Mouse (Mus musculus): ENCODE data around the gene Fbxo17. TPM values are rescaled to one million over a fixed set of nuclear protein-coding genes. Genes with fewer than 3 reads are reported as not detected.
A peak's percentile ranks its signal among the peaks of the same experiment; 100 is the strongest.

Gene Fbxo17
- polyA plus RNA-seq, 1 experiment = 3.0 TPM

DNA sequence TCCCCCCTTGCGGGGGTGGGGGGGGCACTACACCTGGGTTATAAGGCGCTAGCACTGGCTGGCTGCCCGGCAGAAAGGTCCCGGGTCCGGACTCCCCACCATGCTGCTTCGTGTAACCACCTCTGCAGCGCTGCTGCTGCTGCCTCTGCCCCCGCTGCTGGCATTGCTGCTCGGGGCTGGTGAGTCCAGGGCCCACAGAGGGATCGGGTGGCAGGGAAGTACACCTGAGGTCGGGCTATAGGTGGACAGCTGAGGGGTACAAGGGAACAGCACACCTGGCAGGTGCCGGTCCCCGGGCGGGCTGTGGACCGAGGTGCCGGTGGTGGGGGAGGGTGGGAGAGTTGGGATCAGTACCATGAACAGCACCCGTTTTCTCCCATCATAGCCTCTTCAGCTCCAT, 39.5 kb downstream of the Fbxo17 start, which contains the start of gene Ccer2:
TSS of gene Ccer2 (plus strand) at position 96 of the 400 bp plus-strand sequence.
- TF ChIP-seq POLR2A (IDR thresholded peaks at IDR 0.05; ENCODE audit: extremely low read depth, insufficient read depth, low read length) (no peak), CTCF (IDR thresholded peaks at IDR 0.05; ENCODE audit: extremely low read depth, insufficient read depth, low read length) (no peak)
- Histone ChIP-seq H3K4me1 (ENCODE audit: control insufficient read depth, insufficient read depth, low read length) (no peaks in the 10 kb centered on the region), H3K4me3 (ENCODE audit: insufficient read depth, low read length) (no peak within 1 kb of the TSS), H3K27ac (ENCODE audit: insufficient read depth, low read length) (no peak within 1 kb of the TSS)

DNA sequence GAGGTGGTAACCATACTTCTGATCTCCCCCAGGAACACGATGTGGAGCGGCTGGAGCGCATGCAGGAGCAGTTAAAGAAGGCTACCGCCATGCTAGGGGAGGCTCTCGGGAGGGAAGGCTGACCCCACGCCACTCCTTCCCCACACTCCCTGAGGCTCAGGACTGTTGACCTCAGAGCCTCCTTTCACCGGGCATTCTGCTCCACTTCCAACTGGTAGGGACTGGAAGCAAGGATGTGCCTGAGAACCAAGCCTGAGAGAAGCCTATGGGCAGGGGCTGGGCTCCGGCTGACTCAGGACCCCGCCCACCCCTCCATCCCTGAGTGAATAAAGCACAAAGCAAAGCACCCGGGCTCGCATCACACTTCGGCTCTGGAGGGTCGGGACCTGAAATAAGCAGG, 42.0 kb downstream of the Fbxo17 start:
- Histone ChIP-seq H3K4me3 (ENCODE audit: insufficient read depth, low read length) (no peak overlapping the region), H3K27ac (ENCODE audit: insufficient read depth, low read length) (no peak overlapping the region), H3K4me1 (ENCODE audit: control insufficient read depth, insufficient read depth, low read length) (no peaks in the 10 kb centered on the region)
- TF ChIP-seq CTCF (IDR thresholded peaks at IDR 0.05; ENCODE audit: extremely low read depth, insufficient read depth, low read length) = no peak
- TF ChIP-seq POLR2A (IDR thresholded peaks at IDR 0.05; ENCODE audit: extremely low read depth, insufficient read depth, low read length) = no peak

DNA sequence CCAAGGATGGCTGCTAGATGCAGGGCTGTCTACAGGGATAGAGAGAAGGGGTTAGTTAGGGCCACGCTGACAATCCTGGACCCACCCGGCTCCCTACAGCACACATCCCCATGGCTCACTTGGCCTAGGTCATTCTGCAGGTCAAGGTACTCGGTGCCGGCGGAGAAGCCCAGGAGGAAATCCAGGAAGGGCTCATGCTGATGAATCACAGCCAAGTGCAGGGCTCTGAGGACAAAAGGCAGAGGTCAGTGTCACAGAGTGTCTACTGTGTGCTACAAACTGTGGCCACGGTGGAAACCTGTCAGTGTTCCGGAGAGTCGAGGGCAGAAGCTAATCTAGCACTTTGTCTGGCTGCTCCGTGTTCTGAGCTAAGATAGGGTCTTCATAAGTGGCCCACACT, 45.3 kb downstream of the Fbxo17 start:
- no peak overlapping the region for H3K27ac ChIP-seq (ENCODE audit: insufficient read depth, low read length)
- peaks cover 3% of the 10 kb centered on the region; the same call in 1 of the 2 replicates for H3K4me1 ChIP-seq (ENCODE audit: control insufficient read depth, insufficient read depth, low read length)
- H3K4me3 ChIP-seq (ENCODE audit: insufficient read depth, low read length) = no peak overlapping the region
- TF ChIP-seq POLR2A (IDR thresholded peaks at IDR 0.05; ENCODE audit: extremely low read depth, insufficient read depth, low read length) (no peak), CTCF (IDR thresholded peaks at IDR 0.05; ENCODE audit: extremely low read depth, insufficient read depth, low read length) (no peak)

DNA sequence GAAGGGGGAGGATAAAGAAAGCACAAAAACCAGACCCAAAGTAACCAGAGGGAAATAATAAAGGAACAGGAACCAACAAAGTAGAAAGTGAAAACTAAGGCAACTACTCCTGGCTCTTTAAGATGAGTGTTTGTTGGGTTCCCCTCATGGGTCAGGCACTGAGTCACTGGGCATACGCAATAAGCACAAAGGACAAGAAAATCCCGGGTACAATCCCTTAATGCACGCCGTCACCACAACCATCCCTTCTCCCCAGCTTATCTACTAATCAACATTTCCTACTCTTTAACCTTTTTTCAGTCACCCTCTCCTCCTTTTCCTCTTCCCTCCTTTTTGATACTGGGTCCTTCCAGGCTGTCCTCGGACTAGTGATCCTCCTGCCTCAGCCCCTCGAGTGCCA, 48.6 kb downstream of the Fbxo17 start:
- Histone ChIP-seq H3K4me1 (ENCODE audit: control insufficient read depth, insufficient read depth, low read length) (peaks cover 7% of the 10 kb centered on the region; the same call in 1 of the 2 replicates), H3K4me3 (ENCODE audit: insufficient read depth, low read length) (peak overlapping the region; percentile 83; the same call in 1 of the 2 replicates), H3K27ac (ENCODE audit: insufficient read depth, low read length) (no peak overlapping the region)
- no peak for TF ChIP-seq POLR2A (IDR thresholded peaks at IDR 0.05; ENCODE audit: extremely low read depth, insufficient read depth, low read length)
- no peak for TF ChIP-seq CTCF (IDR thresholded peaks at IDR 0.05; ENCODE audit: extremely low read depth, insufficient read depth, low read length)

GRCm38 (mm10) chr7:28766173-28766879, 49.7 kb downstream of the Fbxo17 start, which contains the start of gene Sirt2:
Gene Sirt2 (plus strand): TSS chr7:28766735.
- Histone ChIP-seq H3K4me3 (ENCODE audit: insufficient read depth, low read length) (peak within 1 kb of the TSS; percentile 83), H3K4me1 (ENCODE audit: control insufficient read depth, insufficient read depth, low read length) (peaks cover 7% of the 10 kb centered on the region; the same call in 1 of the 2 replicates), H3K27ac (ENCODE audit: insufficient read depth, low read length) (peak within 1 kb of the TSS; percentile 76)
- TF ChIP-seq POLR2A (IDR thresholded peaks at IDR 0.05; ENCODE audit: extremely low read depth, insufficient read depth, low read length) = peak; percentile 48; the same call in 1 of the 2 replicates
- no peak for TF ChIP-seq CTCF (IDR thresholded peaks at IDR 0.05; ENCODE audit: extremely low read depth, insufficient read depth, low read length)

DNA sequence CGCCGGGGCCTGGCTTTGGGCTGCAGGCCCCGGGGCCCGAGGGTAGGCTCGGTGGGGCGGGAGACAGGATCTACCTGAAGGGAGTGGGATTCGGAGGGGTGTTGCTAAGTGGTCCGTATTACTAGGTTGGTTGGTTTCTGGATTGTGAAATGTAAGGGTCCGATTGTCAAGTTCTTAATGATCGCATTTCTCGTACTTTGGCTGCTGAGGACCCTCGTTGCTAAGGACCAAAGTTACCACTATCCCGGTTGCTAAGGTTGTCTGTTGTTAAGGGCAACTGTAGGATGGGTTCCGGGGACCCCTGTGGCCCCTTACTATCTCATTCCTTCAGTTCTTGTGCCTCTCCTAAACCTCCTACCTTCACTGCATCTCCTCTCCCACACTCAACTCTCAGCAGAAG, 50.3 kb downstream of the Fbxo17 start:
- H3K4me1 ChIP-seq (ENCODE audit: control insufficient read depth, insufficient read depth, low read length) = peaks cover 7% of the 10 kb centered on the region; the same call in 1 of the 2 replicates
- peak overlapping the region; percentile 83 for H3K4me3 ChIP-seq (ENCODE audit: insufficient read depth, low read length)
- no peak overlapping the region for H3K27ac ChIP-seq (ENCODE audit: insufficient read depth, low read length)
- TF ChIP-seq POLR2A (IDR thresholded peaks at IDR 0.05; ENCODE audit: extremely low read depth, insufficient read depth, low read length) (no peak), CTCF (IDR thresholded peaks at IDR 0.05; ENCODE audit: extremely low read depth, insufficient read depth, low read length) (no peak)

- TF ChIP-seq POLR2A (IDR thresholded peaks at IDR 0.05; ENCODE audit: extremely low read depth, insufficient read depth, low read length) = no peak
- no peak for TF ChIP-seq CTCF (IDR thresholded peaks at IDR 0.05; ENCODE audit: extremely low read depth, insufficient read depth, low read length)
- Histone ChIP-seq H3K27ac (ENCODE audit: insufficient read depth, low read length) (no peak within 1 kb of the TSS), H3K4me3 (ENCODE audit: insufficient read depth, low read length) (peak within 1 kb of the TSS; percentile 83), H3K4me1 (ENCODE audit: control insufficient read depth, insufficient read depth, low read length) (peaks cover 7% of the 10 kb centered on the region; the same call in 1 of the 2 replicates)
These were observed 50.9 kb downstream of the Fbxo17 start, which contains the start of gene Nfkbib for GRCm38 (mm10) chr7:28767462-28767965. Gene Nfkbib (minus strand): TSS chr7:28767512.

DNA sequence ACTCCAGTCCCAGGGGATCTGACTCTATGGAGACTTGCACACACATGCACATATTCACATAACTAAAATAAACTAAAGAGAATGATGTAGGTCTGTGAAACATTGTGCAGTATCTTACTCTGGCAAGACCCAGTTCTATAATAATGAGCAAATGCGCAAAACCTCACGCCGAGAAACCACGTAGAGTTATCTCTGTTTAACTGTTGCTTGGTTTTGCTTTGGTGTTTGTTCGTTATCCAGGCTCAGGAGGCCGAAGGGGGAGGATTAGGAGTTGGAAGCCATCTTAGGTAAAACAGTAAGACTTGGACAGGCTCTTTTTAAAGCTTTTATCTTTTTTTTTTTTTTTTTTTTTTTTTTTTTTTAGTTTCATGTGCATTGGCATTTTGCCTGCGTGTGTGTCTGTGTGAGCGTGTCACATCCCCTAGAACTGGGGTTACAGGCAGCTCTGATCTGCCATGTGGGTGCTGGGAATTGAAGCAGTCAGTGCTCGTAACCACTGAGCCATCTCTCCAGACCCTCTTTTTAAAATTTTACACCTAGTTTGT, 52.9 kb downstream of the Fbxo17 start:
- H3K27ac ChIP-seq (ENCODE audit: insufficient read depth, low read length) = no peak overlapping the region
- no peak overlapping the region for H3K4me3 ChIP-seq (ENCODE audit: insufficient read depth, low read length)
- no peak for TF ChIP-seq CTCF (IDR thresholded peaks at IDR 0.05; ENCODE audit: extremely low read depth, insufficient read depth, low read length)
- TF ChIP-seq POLR2A (IDR thresholded peaks at IDR 0.05; ENCODE audit: extremely low read depth, insufficient read depth, low read length) = no peak
- peaks cover 7% of the 10 kb centered on the region; the same call in 1 of the 2 replicates for H3K4me1 ChIP-seq (ENCODE audit: control insufficient read depth, insufficient read depth, low read length)

DNA sequence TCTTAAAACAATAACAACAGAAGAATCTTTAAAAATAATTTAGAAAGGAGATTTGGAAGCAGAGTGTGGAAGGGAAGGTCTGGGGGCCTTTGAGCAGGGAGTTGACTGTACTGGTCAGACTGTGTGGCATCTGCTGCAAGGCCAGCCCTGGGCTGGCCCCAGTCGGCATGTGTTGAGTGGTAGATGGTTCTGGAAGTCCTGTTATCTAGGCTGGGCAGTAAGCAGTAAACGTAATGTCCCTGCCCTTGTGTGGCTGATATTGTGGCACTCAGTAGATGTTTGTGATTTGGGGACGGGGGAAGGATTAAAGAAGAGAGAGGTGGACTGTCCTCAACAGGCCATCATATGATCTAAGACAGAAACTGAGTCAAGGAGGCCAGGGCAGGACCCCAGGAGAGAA, 53.7 kb downstream of the Fbxo17 start:
- no peak overlapping the region for H3K27ac ChIP-seq (ENCODE audit: insufficient read depth, low read length)
- no peak overlapping the region for H3K4me3 ChIP-seq (ENCODE audit: insufficient read depth, low read length)
- TF ChIP-seq POLR2A (IDR thresholded peaks at IDR 0.05; ENCODE audit: extremely low read depth, insufficient read depth, low read length) = no peak
- H3K4me1 ChIP-seq (ENCODE audit: control insufficient read depth, insufficient read depth, low read length) = peaks cover 7% of the 10 kb centered on the region; the same call in 1 of the 2 replicates
